Mouse (Mus musculus): ENCODE data around the gene Tmem104. TPM values are rescaled to one million over a fixed set of nuclear protein-coding genes. Genes with fewer than 3 reads are reported as not detected.

Gene Tmem104
- polyA plus RNA-seq, 1 experiment from 2014 or later, result 8.6 TPM

DNA sequence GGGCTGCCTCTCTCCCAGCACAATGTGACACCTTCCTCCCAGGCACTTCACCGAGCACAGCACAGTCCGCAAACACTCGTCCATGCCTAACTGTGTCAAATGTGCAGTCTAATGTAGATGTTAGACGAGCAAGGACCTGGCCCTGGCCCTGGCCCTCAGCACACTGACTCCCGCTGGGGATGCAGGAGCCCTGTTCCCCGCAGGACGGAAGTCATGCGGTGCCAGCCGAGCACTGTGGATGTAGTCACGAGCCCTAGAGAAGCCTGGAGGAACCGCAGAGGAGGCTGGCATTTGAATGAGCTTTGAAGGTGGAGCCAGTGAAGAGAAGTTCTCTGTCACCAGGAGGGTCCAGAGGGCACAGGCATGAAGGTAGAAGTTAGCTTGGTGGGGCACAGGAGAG is 36.2 kb downstream of the Tmem104 start:
- Histone ChIP-seq H3K27me3 (ENCODE audit: control insufficient read depth, insufficient read depth, low read depth, low read length) (no peaks in the 10 kb centered on the region), H3K36me3 (ENCODE audit: control insufficient read depth, insufficient read depth, low read length) (no peaks in the 10 kb centered on the region), H3K9me3 (ENCODE audit: control insufficient read depth, low read length) (no peaks in the 10 kb centered on the region), H3K27ac (ENCODE audit: low read length) (no peak overlapping the region), H3K4me3 (ENCODE audit: low read length) (no peak overlapping the region), H3K4me1 (replicated peaks; ENCODE audit: control insufficient read depth, insufficient read depth, low read length) (peaks cover 35% of the 10 kb centered on the region), H3K4me2 (ENCODE audit: low read depth, low read length) (no peak overlapping the region), H3K9ac (ENCODE audit: low read length) (no peak overlapping the region)
- ATAC-seq (ENCODE audit: low read depth), result no peak
- WGBS, result 39% methylated on average over 11 of the region's 11 CpGs

DNA sequence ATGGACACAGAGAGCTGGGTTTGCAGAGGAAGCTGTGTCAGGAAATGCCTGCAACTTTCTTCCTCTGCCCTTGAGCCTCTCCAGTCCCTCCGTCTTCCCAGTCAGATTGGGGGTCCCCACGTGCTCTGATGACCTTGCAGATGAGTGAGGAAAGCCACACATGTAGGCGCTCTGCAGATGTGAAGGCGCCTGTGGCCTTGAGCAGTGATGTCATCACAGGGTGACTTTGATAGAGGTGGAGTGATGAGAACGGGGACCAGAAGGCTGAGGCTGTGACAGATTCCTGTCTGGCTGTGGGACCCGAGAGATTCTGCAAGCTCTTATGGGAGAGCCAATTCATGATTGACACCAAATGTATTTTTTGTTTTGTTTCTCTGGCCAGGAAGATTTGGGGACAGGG is 36.6 kb downstream of the Tmem104 start:
- ATAC-seq (ENCODE audit: low read depth), result no peak
- Histone ChIP-seq H3K4me2 (ENCODE audit: low read depth, low read length) (no peak overlapping the region), H3K4me1 (replicated peaks; ENCODE audit: control insufficient read depth, insufficient read depth, low read length) (peaks cover 33% of the 10 kb centered on the region), H3K27ac (ENCODE audit: low read length) (no peak overlapping the region), H3K27me3 (ENCODE audit: control insufficient read depth, insufficient read depth, low read depth, low read length) (no peaks in the 10 kb centered on the region), H3K9ac (ENCODE audit: low read length) (no peak overlapping the region), H3K36me3 (ENCODE audit: control insufficient read depth, insufficient read depth, low read length) (no peaks in the 10 kb centered on the region), H3K9me3 (ENCODE audit: control insufficient read depth, low read length) (no peaks in the 10 kb centered on the region), H3K4me3 (ENCODE audit: low read length) (no peak overlapping the region)
- 42% methylated on average over 6 of the region's 6 CpGs for WGBS

DNA sequence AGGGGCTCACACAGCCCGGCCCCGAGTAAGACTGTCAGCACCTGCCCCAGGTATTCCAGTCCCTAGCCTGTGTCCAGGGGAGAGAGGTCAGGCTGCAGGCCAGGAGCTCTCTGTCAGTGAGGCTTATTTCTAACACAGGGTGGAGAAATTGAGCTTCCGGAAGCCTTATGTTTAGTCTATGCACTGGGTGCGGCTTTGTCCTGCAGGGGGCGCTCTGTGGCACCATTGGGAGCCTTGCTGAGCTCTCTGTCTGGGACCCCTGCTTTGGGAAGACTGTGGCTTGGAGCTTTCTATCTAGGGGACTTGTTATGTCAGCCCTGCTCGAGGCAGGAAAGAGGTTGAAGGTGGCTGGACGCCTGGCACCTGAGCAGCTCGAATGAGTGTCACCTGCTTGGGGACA is 37.6 kb downstream of the Tmem104 start:
- H3K27me3 ChIP-seq (ENCODE audit: control insufficient read depth, insufficient read depth, low read depth, low read length), result no peaks in the 10 kb centered on the region
- peaks cover 23% of the 10 kb centered on the region for H3K4me1 ChIP-seq (replicated peaks; ENCODE audit: control insufficient read depth, insufficient read depth, low read length)
- H3K36me3 ChIP-seq (ENCODE audit: control insufficient read depth, insufficient read depth, low read length), result no peaks in the 10 kb centered on the region
- H3K9me3 ChIP-seq (ENCODE audit: control insufficient read depth, low read length), result no peaks in the 10 kb centered on the region
- H3K4me3 ChIP-seq (ENCODE audit: low read length), result no peak overlapping the region
- H3K9ac ChIP-seq (ENCODE audit: low read length), result no peak overlapping the region
- ATAC-seq (ENCODE audit: low read depth), result no peak
- 49% methylated on average over 8 of the region's 8 CpGs for WGBS
- H3K27ac ChIP-seq (ENCODE audit: low read length), result no peak overlapping the region
- H3K4me2 ChIP-seq (ENCODE audit: low read depth, low read length), result no peak overlapping the region

DNA sequence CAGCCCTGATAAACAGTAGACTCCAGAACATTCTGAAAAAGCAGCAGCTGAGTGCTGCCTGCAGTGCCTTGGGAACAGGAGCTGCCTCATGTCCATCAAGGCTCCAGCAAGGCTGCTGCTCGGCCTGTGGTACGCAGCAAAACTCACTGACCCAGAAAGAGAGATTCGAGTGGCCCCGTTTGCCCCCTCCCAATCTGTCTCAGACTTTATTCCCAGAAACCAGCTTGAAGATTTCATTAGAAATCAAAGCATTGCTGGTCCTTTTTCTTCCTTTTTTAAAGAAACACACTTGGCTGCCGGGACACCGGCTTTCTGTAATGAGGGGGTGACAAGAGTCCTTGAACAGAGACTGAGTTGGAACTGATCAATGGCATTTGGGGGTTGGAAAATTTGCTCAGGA is 38.0 kb downstream of the Tmem104 start:
- no peaks in the 10 kb centered on the region for H3K27me3 ChIP-seq (ENCODE audit: control insufficient read depth, insufficient read depth, low read depth, low read length)
- no peak overlapping the region for H3K4me2 ChIP-seq (ENCODE audit: low read depth, low read length)
- H3K4me3 ChIP-seq (ENCODE audit: low read length), result no peak overlapping the region
- no peak overlapping the region for H3K27ac ChIP-seq (ENCODE audit: low read length)
- H3K4me1 ChIP-seq (replicated peaks; ENCODE audit: control insufficient read depth, insufficient read depth, low read length), result peaks cover 23% of the 10 kb centered on the region
- WGBS, result 85% methylated on average over 6 of the region's 6 CpGs
- H3K9ac ChIP-seq (ENCODE audit: low read length), result no peak overlapping the region
- ATAC-seq (ENCODE audit: low read depth), result no peak
- H3K36me3 ChIP-seq (ENCODE audit: control insufficient read depth, insufficient read depth, low read length), result no peaks in the 10 kb centered on the region
- H3K9me3 ChIP-seq (ENCODE audit: control insufficient read depth, low read length), result no peaks in the 10 kb centered on the region

DNA sequence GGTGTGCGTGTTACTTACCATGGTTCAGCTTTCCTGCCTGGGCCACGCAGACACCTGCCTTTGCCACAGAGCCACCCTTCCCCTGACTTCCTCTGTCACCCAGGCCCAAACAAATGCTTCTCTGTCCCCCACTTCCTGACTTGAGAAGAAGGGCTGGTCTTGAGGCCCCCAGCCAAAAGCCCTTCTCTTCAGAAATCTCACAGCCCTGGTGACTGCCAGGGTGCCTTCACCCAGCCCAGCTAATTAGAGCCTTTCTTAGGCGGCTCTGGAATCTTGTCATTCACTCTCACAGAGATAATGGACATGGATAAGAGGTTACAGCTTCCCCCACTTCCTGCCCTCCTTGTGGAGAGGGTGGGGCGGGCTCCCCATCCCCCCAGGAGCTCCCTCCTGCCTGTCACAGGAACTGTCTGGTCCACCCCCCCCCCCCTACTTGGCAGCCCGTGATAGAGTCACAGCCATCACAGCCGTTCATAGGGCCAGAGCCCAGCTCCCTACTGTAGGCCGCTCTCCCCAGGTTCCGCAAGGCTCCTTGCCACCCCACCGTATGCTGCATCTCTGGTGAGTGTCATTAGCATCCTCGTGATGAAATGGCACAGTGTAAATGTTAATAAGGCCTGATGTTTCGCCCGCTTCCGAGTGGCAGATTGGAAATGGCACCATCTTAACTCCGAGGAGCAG is 39.7 kb downstream of the Tmem104 start:
- Histone ChIP-seq H3K27ac (ENCODE audit: low read length) (no peak overlapping the region), H3K27me3 (ENCODE audit: control insufficient read depth, insufficient read depth, low read depth, low read length) (no peaks in the 10 kb centered on the region), H3K4me3 (ENCODE audit: low read length) (no peak overlapping the region), H3K9me3 (ENCODE audit: control insufficient read depth, low read length) (no peaks in the 10 kb centered on the region), H3K36me3 (ENCODE audit: control insufficient read depth, insufficient read depth, low read length) (no peaks in the 10 kb centered on the region), H3K9ac (ENCODE audit: low read length) (no peak overlapping the region), H3K4me2 (ENCODE audit: low read depth, low read length) (no peak overlapping the region), H3K4me1 (replicated peaks; ENCODE audit: control insufficient read depth, insufficient read depth, low read length) (peaks cover 25% of the 10 kb centered on the region)
- 50% methylated on average over 14 of the region's 14 CpGs for WGBS
- peak; percentile 29; the same call in 1 of the 2 replicates for ATAC-seq (ENCODE audit: low read depth)

DNA sequence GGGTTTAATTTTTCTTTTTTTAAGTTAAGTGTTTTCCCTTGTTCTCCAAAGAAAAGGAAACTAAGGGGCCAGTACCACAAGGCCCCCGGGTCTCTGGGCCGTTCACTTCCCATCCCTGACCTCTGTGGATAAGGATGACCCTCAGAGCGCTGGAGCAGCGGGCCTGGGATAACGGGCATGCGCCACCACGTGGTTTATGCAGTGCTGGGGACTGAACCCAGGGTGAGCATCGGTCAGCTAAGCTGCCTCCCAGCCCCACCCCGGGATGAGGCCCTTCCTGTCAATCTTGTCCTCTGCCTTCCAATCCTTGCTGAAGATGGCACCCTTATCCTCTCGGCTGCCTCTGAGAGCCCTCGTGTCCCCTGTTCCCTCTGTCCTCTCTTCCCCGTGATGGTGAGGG is 40.4 kb downstream of the Tmem104 start:
- Histone ChIP-seq H3K4me3 (ENCODE audit: low read length) (no peak overlapping the region), H3K27me3 (ENCODE audit: control insufficient read depth, insufficient read depth, low read depth, low read length) (no peaks in the 10 kb centered on the region), H3K27ac (ENCODE audit: low read length) (no peak overlapping the region), H3K9ac (ENCODE audit: low read length) (no peak overlapping the region), H3K9me3 (ENCODE audit: control insufficient read depth, low read length) (no peaks in the 10 kb centered on the region), H3K4me1 (replicated peaks; ENCODE audit: control insufficient read depth, insufficient read depth, low read length) (peaks cover 21% of the 10 kb centered on the region), H3K4me2 (ENCODE audit: low read depth, low read length) (no peak overlapping the region), H3K36me3 (ENCODE audit: control insufficient read depth, insufficient read depth, low read length) (no peaks in the 10 kb centered on the region)
- ATAC-seq (ENCODE audit: low read depth), result no peak
- 49% methylated on average over 12 of the region's 12 CpGs for WGBS

DNA sequence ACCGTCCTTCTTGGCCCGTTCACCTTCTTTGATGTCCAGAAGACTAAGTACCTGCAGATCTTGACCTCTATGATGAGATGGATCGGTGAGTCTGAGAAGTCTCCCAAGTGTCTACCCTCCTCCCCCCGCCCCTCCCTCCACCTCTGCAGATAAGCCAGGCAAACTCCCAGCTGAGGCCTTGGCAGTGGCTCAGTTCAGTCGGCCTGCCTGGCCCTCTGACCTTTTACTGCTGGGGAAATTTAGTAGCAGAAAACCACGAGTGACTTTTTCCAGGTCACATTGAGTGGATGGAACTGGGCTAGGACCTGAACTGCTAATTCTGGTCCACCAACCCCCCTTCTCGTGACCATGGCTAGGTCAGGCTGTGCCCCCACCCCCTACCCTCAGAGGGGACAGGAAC is 41.1 kb downstream of the Tmem104 start:
- WGBS, result 50% methylated on average over 7 of the region's 7 CpGs
- H3K27me3 ChIP-seq (ENCODE audit: control insufficient read depth, insufficient read depth, low read depth, low read length), result no peaks in the 10 kb centered on the region
- H3K27ac ChIP-seq (ENCODE audit: low read length), result no peak overlapping the region
- no peak overlapping the region for H3K9ac ChIP-seq (ENCODE audit: low read length)
- H3K4me2 ChIP-seq (ENCODE audit: low read depth, low read length), result no peak overlapping the region
- H3K4me3 ChIP-seq (ENCODE audit: low read length), result no peak overlapping the region
- no peaks in the 10 kb centered on the region for H3K36me3 ChIP-seq (ENCODE audit: control insufficient read depth, insufficient read depth, low read length)
- peaks cover 13% of the 10 kb centered on the region for H3K4me1 ChIP-seq (replicated peaks; ENCODE audit: control insufficient read depth, insufficient read depth, low read length)
- H3K9me3 ChIP-seq (ENCODE audit: control insufficient read depth, low read length), result no peaks in the 10 kb centered on the region
- ATAC-seq (ENCODE audit: low read depth), result no peak

DNA sequence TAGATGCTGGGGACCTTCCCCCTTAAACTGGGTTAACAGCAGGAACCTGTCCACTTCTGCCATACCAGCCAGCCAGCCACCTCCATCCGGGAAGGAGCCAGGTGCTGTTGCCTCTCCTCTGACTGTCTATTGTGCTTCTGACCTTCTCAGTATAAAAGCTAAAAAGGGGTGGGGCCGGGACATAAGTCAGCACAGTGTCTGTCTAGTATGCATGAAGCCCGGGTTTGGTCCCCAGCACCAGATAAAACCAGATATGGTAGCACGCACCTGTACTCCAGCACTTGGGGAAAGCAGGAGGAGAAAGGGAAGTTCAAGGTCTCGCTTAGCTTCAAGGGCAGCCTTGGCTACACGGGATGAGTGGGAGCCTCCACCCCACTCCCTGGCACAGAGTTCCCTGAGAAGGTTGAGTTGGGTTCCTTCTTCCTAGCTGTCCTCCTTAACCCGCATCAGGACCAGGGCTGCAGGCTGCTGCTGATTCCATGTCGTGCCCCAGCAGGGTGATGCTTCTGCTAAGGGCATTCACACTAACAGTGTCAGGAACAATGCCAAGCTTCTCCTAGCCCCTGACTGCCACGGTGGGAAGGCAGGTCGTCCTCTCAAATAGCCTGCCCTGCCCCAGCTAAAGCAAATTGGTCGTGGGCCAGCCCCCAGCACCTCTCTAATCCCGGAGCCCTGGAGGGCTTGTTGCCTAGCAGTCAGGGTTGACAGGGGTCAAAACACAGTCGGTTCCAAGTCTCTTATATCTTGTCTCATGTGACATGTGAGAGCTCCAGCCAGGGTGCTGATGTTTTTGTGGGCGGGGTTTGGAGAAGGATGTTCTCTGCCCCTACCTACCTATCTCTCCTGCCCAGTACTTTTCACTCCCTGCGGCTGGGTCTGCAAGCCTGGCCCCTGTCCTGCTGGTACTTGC is 42.0 kb downstream of the Tmem104 start:
- Histone ChIP-seq H3K27me3 (ENCODE audit: control insufficient read depth, insufficient read depth, low read depth, low read length) (no peaks in the 10 kb centered on the region), H3K27ac (ENCODE audit: low read length) (no peak overlapping the region), H3K9me3 (ENCODE audit: control insufficient read depth, low read length) (no peaks in the 10 kb centered on the region), H3K4me2 (ENCODE audit: low read depth, low read length) (no peak overlapping the region), H3K36me3 (ENCODE audit: control insufficient read depth, insufficient read depth, low read length) (no peaks in the 10 kb centered on the region), H3K4me1 (replicated peaks; ENCODE audit: control insufficient read depth, insufficient read depth, low read length) (peaks cover 10% of the 10 kb centered on the region), H3K9ac (ENCODE audit: low read length) (no peak overlapping the region), H3K4me3 (ENCODE audit: low read length) (no peak overlapping the region)
- ATAC-seq (ENCODE audit: low read depth), result no peak
- 55% methylated on average over 15 of the region's 15 CpGs for WGBS

DNA sequence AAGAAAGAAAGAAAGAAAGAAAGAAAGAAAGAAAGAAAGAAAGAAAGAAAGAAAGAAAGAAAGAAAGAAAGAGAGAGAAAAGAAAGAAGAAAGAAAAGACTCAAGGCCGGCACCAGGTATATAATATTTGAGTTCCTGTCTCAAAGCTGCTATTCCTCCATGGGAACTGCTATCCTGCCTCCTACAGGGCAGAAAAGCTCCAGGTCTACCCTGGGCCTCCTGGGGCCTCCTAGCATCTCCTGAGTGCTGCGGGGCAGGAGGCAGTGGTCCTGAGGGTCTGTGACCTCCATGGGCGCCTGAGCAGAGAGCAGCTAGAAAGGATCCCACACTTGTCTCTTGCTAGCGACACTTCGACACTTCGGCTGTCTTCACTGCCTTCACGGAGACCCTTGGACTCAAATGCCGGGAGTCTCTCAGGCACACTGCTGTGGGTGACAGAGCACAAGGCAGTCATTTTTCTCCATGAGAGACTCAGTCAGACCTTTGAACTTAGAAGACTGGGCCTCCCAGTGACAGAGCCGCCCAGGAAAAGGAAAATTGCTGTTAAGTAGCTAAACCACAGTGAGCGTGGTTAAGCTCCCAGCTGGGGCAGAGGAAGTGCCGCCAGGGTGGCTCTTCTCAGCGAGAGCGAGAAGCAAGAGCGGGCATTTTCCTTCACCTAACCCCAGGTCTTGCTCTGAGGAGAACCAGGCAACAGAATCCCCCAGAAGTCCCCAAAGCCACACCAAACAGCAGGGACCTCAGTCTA is 44.1 kb downstream of the Tmem104 start:
- no peak overlapping the region for H3K4me3 ChIP-seq (ENCODE audit: low read length)
- 56% methylated on average over 14 of the region's 14 CpGs for WGBS
- no peak overlapping the region for H3K9ac ChIP-seq (ENCODE audit: low read length)
- peaks cover 13% of the 10 kb centered on the region for H3K4me1 ChIP-seq (replicated peaks; ENCODE audit: control insufficient read depth, insufficient read depth, low read length)
- peak overlapping the region; percentile 1; the same call in 1 of the 2 replicates for H3K27ac ChIP-seq (ENCODE audit: low read length)
- no peaks in the 10 kb centered on the region for H3K36me3 ChIP-seq (ENCODE audit: control insufficient read depth, insufficient read depth, low read length)
- ATAC-seq (ENCODE audit: low read depth), result no peak
- no peaks in the 10 kb centered on the region for H3K9me3 ChIP-seq (ENCODE audit: control insufficient read depth, low read length)
- no peaks in the 10 kb centered on the region for H3K27me3 ChIP-seq (ENCODE audit: control insufficient read depth, insufficient read depth, low read depth, low read length)
- H3K4me2 ChIP-seq (ENCODE audit: low read depth, low read length), result no peak overlapping the region
